Mouse (Mus musculus): ENCODE results near the gene Psma7.

Gene Psma7

DNA sequence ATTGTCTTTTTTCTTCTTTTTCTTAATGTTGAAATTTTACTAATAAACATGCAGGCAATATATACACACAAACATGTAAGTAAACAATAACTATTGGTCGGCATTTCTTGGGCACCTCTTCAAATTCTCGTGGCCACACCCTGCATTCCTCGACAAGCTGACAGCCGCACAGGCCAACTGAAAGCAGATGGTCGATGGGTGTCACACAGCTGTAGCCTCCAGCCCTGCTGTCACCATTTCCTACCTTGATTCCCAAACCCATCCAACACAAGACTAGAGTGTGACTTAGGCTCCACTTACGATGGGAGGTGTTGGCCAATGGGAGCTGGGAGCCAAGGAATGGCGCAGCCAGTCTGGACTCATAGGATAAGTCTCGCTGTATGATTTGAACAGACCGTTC is 40.6 kb downstream of the Psma7 start:
- DNase-seq (ENCODE audit: low spot score in 2 of 2), result no peak

GRCm38 (mm10) chr2:179998431-179998830 is 43.8 kb downstream of the Psma7 start:
- no peak for DNase-seq (ENCODE audit: low spot score in 2 of 2)

- no peak for DNase-seq (ENCODE audit: low spot score in 2 of 2)
Measured at GRCm38 (mm10) chr2:179993071-179993470, 49.2 kb downstream of the Psma7 start.

DNA sequence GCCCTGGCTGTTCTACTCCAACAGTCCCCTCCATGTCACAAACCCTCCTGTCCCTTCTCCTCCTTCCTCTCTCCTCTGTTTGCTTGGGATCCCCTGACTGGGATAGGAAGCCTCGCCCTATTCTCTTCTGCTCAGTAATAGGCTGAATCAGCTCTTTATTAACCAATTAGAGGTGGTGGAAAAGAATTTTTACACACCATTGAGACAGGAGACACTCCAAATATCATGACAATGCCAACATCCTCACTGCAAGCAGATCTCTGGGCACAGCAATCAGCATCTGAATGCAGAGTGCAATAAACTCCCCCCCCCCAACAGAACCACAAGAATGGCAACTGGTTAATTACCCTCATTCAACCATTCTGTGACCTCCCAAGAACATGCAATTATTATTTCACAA is 53.1 kb downstream of the Psma7 start:
- no peak for DNase-seq (ENCODE audit: low spot score in 2 of 2)

- DNase-seq (ENCODE audit: low spot score in 2 of 2), result no peak
Measured at GRCm38 (mm10) chr2:179986437-179987022, 55.7 kb downstream of the Psma7 start.

Data from frontal cortex, postnatal 14 days (tissue).